Mouse (Mus musculus) midbrain, embryonic 13.5 days (tissue): ENCODE results near the gene Jak1. TPM values are rescaled to one million over a fixed set of nuclear protein-coding genes. Genes with fewer than 3 reads are reported as not detected.

Experiments
- ATAC-seq: fragments of 200-750 bp; cut with Nextera tagmentation; 2 replicates; pipeline ENCODE4 v1.8.0; 2017; ENCODE audit warnings: mild to moderate bottlenecking, moderate TSS enrichment, moderate library complexity
- H3K27ac ChIP-seq: fragments of 300-500 bp; sonication (generic); 2 replicates; pipeline ENCODE4 v1.5.1; 2015; ENCODE audit warnings: inconsistent platforms, mild to moderate bottlenecking, moderate library complexity
- H3K27me3 ChIP-seq: fragments of 300-500 bp; sonication (generic); 2 replicates; pipeline ENCODE4 v1.6.1; 2015; ENCODE audit warnings: mild to moderate bottlenecking, inconsistent platforms
- H3K36me3 ChIP-seq: fragments of 300-500 bp; sonication (generic); 2 replicates; pipeline ENCODE4 v1.6.1; 2015; ENCODE audit warnings: mild to moderate bottlenecking, inconsistent platforms
- H3K4me1 ChIP-seq: fragments of 300-500 bp; sonication (generic); replicated peaks from 2 replicates; pipeline ENCODE4 v1.6.1; 2015; ENCODE audit warnings: inconsistent platforms
- H3K4me2 ChIP-seq: fragments of 300-500 bp; sonication (generic); replicated peaks from 2 replicates; pipeline ENCODE4 v1.6.1; 2015; ENCODE audit warnings: moderate library complexity, mild to moderate bottlenecking, inconsistent platforms
- H3K4me3 ChIP-seq: fragments of 300-500 bp; sonication (generic); replicated peaks from 2 replicates; pipeline ENCODE4 v1.5.1; 2015; ENCODE audit warnings: mild to moderate bottlenecking, inconsistent platforms
- H3K9ac ChIP-seq: fragments of 300-500 bp; sonication (generic); replicated peaks from 2 replicates; pipeline ENCODE4 v1.6.1; 2015; ENCODE audit warnings: mild to moderate bottlenecking, inconsistent platforms
- H3K9me3 ChIP-seq: fragments of 300-500 bp; sonication (generic); 2 replicates; pipeline ENCODE4 v1.6.1; 2016; ENCODE audit warnings: mild to moderate bottlenecking, inconsistent platforms
- WGBS: fragments of 180-500 bp; shearing (Covaris S2); methylation state at CpG from one replicate; pipeline ENCODE4 v1.1.7; 2015; 5-methylcytosine and 5-hydroxymethylcytosine counted together
- polyA plus RNA-seq: library from polyadenylated mRNA; unstranded; fragments of >200 nt; fragmentation: Nextera tagmentation; extraction: Ambion mirVana; gene quantifications from 2 replicates; pipeline ENCODE4 v1.2.1, GENCODE M21; 2015

The Jak1 gene
- polyA plus RNA-seq, 1 experiment from 2014 or later, result 47.9 TPM

GRCm38 (mm10) chr4:101176123-101176522 is 89.0 kb downstream of the Jak1 start:
- H3K9me3 ChIP-seq, result no peaks in the 10 kb centered on the region
- peaks cover 18% of the 10 kb centered on the region for H3K36me3 ChIP-seq
- H3K4me2 ChIP-seq, result no peak overlapping the region
- no peak for ATAC-seq
- no peak overlapping the region for H3K27ac ChIP-seq
- H3K27me3 ChIP-seq, result no peaks in the 10 kb centered on the region
- H3K4me1 ChIP-seq, result no peaks in the 10 kb centered on the region
- no peak overlapping the region for H3K4me3 ChIP-seq
- 86% methylated on average over 6 of the region's 6 CpGs for WGBS
- H3K9ac ChIP-seq, result no peak overlapping the region

- H3K27me3 ChIP-seq, result no peaks in the 10 kb centered on the region
- ATAC-seq, result no peak
- no peak overlapping the region for H3K4me2 ChIP-seq
- no peak overlapping the region for H3K9ac ChIP-seq
- no peaks in the 10 kb centered on the region for H3K4me1 ChIP-seq
- H3K4me3 ChIP-seq, result no peak overlapping the region
- H3K27ac ChIP-seq, result no peak overlapping the region
- 80% methylated on average over 10 of the region's 10 CpGs for WGBS
- H3K9me3 ChIP-seq, result no peaks in the 10 kb centered on the region
- H3K36me3 ChIP-seq, result peaks cover 29% of the 10 kb centered on the region
These were observed 90.0 kb downstream of the Jak1 start for GRCm38 (mm10) chr4:101174916-101175625.

- Histone ChIP-seq H3K36me3 (peaks cover 30% of the 10 kb centered on the region), H3K9me3 (no peaks in the 10 kb centered on the region), H3K4me1 (no peaks in the 10 kb centered on the region; the same call in 1 of the 2 replicates), H3K27me3 (no peaks in the 10 kb centered on the region), H3K27ac (no peak overlapping the region), H3K9ac (no peak overlapping the region), H3K4me3 (no peak overlapping the region), H3K4me2 (no peak overlapping the region)
- ATAC-seq, result no peak
- WGBS, result 93% methylated on average over 2 of the region's 2 CpGs
These were observed 92.3 kb downstream of the Jak1 start for GRCm38 (mm10) chr4:101172738-101173137.

- no peak overlapping the region for H3K4me2 ChIP-seq
- H3K27me3 ChIP-seq, result no peaks in the 10 kb centered on the region
- WGBS, result 49% methylated on average over 6 of the region's 6 CpGs
- H3K27ac ChIP-seq, result no peak overlapping the region
- no peak overlapping the region for H3K4me3 ChIP-seq
- no peaks in the 10 kb centered on the region for H3K9me3 ChIP-seq
- peak; percentile 67 for ATAC-seq
- peaks cover 24% of the 10 kb centered on the region for H3K36me3 ChIP-seq
- no peaks in the 10 kb centered on the region; the same call in 1 of the 2 replicates for H3K4me1 ChIP-seq
- no peak overlapping the region for H3K9ac ChIP-seq
These were observed 96.8 kb downstream of the Jak1 start for GRCm38 (mm10) chr4:101168189-101168778.

GRCm38 (mm10) chr4:101167777-101168176 is 97.3 kb downstream of the Jak1 start:
- Histone ChIP-seq H3K9ac (no peak overlapping the region), H3K9me3 (no peaks in the 10 kb centered on the region), H3K27me3 (no peaks in the 10 kb centered on the region), H3K4me1 (no peaks in the 10 kb centered on the region; the same call in 1 of the 2 replicates), H3K4me3 (no peak overlapping the region), H3K4me2 (no peak overlapping the region), H3K27ac (no peak overlapping the region), H3K36me3 (peaks cover 24% of the 10 kb centered on the region)
- 69% methylated on average over 1 of the region's 1 CpGs for WGBS
- no peak for ATAC-seq

- Histone ChIP-seq H3K9ac (no peak overlapping the region), H3K9me3 (no peaks in the 10 kb centered on the region), H3K27ac (no peak overlapping the region), H3K27me3 (no peaks in the 10 kb centered on the region), H3K4me1 (no peaks in the 10 kb centered on the region; the same call in 1 of the 2 replicates), H3K36me3 (peaks cover 26% of the 10 kb centered on the region), H3K4me2 (no peak overlapping the region), H3K4me3 (no peak overlapping the region)
- no peak for ATAC-seq
- WGBS, result 94% methylated on average over 4 of the region's 4 CpGs
These were observed 99.3 kb downstream of the Jak1 start for GRCm38 (mm10) chr4:101165776-101166175.

GRCm38 (mm10) chr4:101164673-101165072 is 100.4 kb downstream of the Jak1 start:
- H3K4me2 ChIP-seq, result no peak overlapping the region
- no peak overlapping the region for H3K4me3 ChIP-seq
- H3K36me3 ChIP-seq, result peaks cover 24% of the 10 kb centered on the region
- H3K9ac ChIP-seq, result no peak overlapping the region
- H3K4me1 ChIP-seq, result no peaks in the 10 kb centered on the region; the same call in 1 of the 2 replicates
- no peak overlapping the region for H3K27ac ChIP-seq
- no peak for ATAC-seq
- no peaks in the 10 kb centered on the region for H3K9me3 ChIP-seq
- 94% methylated on average over 2 of the region's 2 CpGs for WGBS
- no peaks in the 10 kb centered on the region for H3K27me3 ChIP-seq

- no peak overlapping the region for H3K4me3 ChIP-seq
- no peak overlapping the region for H3K4me2 ChIP-seq
- H3K27me3 ChIP-seq, result no peaks in the 10 kb centered on the region
- no peak for ATAC-seq
- no peak overlapping the region for H3K27ac ChIP-seq
- H3K9me3 ChIP-seq, result no peaks in the 10 kb centered on the region
- H3K4me1 ChIP-seq, result no peaks in the 10 kb centered on the region; the same call in 1 of the 2 replicates
- H3K36me3 ChIP-seq, result peaks cover 25% of the 10 kb centered on the region
- H3K9ac ChIP-seq, result no peak overlapping the region
- 91% methylated on average over 2 of the region's 2 CpGs for WGBS
These were observed 100.9 kb downstream of the Jak1 start for GRCm38 (mm10) chr4:101164189-101164588.

- no peak overlapping the region for H3K9ac ChIP-seq
- no peaks in the 10 kb centered on the region for H3K4me1 ChIP-seq
- no peak overlapping the region for H3K4me3 ChIP-seq
- no peak overlapping the region for H3K4me2 ChIP-seq
- no peaks in the 10 kb centered on the region for H3K9me3 ChIP-seq
- no peaks in the 10 kb centered on the region for H3K27me3 ChIP-seq
- 88% methylated on average over 1 of the region's 1 CpGs for WGBS
- no peak for ATAC-seq
- peaks cover 52% of the 10 kb centered on the region for H3K36me3 ChIP-seq
- H3K27ac ChIP-seq, result no peak overlapping the region
These were observed 104.3 kb downstream of the Jak1 start for GRCm38 (mm10) chr4:101160821-101161220.

- no peak for ATAC-seq
- WGBS, result 84% methylated on average over 12 of the region's 12 CpGs
- Histone ChIP-seq H3K36me3 (peaks cover 55% of the 10 kb centered on the region), H3K4me1 (no peaks in the 10 kb centered on the region), H3K4me3 (no peak overlapping the region), H3K9ac (no peak overlapping the region), H3K4me2 (no peak overlapping the region), H3K9me3 (no peaks in the 10 kb centered on the region), H3K27ac (no peak overlapping the region), H3K27me3 (no peaks in the 10 kb centered on the region)
These were observed 105.8 kb downstream of the Jak1 start for GRCm38 (mm10) chr4:101159191-101159764.

- WGBS, result 93% methylated on average over 6 of the region's 6 CpGs
- H3K4me1 ChIP-seq, result no peaks in the 10 kb centered on the region
- ATAC-seq, result no peak
- H3K9ac ChIP-seq, result no peak overlapping the region
- no peaks in the 10 kb centered on the region for H3K9me3 ChIP-seq
- no peak overlapping the region for H3K4me2 ChIP-seq
- H3K27ac ChIP-seq, result no peak overlapping the region
- no peak overlapping the region for H3K4me3 ChIP-seq
- H3K27me3 ChIP-seq, result no peaks in the 10 kb centered on the region
- peaks cover 51% of the 10 kb centered on the region for H3K36me3 ChIP-seq
These were observed 106.8 kb downstream of the Jak1 start for GRCm38 (mm10) chr4:101158282-101158681.

GRCm38 (mm10) chr4:101157476-101157875 is 107.6 kb downstream of the Jak1 start:
- H3K4me2 ChIP-seq, result no peak overlapping the region
- WGBS, result 95% methylated on average over 5 of the region's 5 CpGs
- ATAC-seq, result no peak
- H3K4me1 ChIP-seq, result no peaks in the 10 kb centered on the region
- H3K9me3 ChIP-seq, result no peaks in the 10 kb centered on the region
- peaks cover 58% of the 10 kb centered on the region for H3K36me3 ChIP-seq
- no peak overlapping the region for H3K9ac ChIP-seq
- H3K27ac ChIP-seq, result no peak overlapping the region
- H3K4me3 ChIP-seq, result no peak overlapping the region
- no peaks in the 10 kb centered on the region for H3K27me3 ChIP-seq
